Mouse (Mus musculus): Measurements from ENCODE around the gene Adamtsl3. TPM values are rescaled to one million over a fixed set of nuclear protein-coding genes. Genes with fewer than 3 reads are reported as not detected.

Adamtsl3 gene
- polyA plus RNA-seq, 1 experiment from 2014 or later: 0.14 TPM

DNA sequence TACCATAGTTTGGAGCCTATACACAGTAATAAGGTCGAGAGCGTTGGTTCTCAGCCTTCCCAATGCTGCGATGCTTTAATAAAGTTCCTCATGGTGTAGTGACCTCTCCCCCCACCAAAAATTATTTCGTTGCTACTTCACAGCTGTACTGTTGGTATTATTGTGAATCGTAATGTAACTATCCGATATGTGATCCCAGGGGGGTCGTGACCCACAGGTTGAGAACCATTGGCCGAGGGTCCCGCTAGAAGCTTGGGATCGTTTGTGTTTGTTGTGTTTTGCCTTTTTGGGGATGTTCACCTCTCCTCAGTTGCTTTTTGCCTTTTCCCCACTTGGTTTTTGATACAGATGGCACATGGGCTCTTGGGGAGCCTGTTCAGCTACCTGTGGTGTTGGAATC is 220.9 kb downstream of the Adamtsl3 start:
- Histone ChIP-seq H3K27me3 (replicated peaks; ENCODE audit: low read depth, poor library complexity, severe bottlenecking) (no peaks in the 10 kb centered on the region), H3K4me3 (no peak overlapping the region), H3K4me1 (no peaks in the 10 kb centered on the region), H3K36me3 (replicated peaks) (no peaks in the 10 kb centered on the region), H3K27ac (replicated peaks) (no peak overlapping the region), H3K9me3 (no peaks in the 10 kb centered on the region)
- WGBS: 87% methylated on average over 10 of the region's 10 CpGs
- no peak for DNase-seq (ENCODE audit: low spot score)

DNA sequence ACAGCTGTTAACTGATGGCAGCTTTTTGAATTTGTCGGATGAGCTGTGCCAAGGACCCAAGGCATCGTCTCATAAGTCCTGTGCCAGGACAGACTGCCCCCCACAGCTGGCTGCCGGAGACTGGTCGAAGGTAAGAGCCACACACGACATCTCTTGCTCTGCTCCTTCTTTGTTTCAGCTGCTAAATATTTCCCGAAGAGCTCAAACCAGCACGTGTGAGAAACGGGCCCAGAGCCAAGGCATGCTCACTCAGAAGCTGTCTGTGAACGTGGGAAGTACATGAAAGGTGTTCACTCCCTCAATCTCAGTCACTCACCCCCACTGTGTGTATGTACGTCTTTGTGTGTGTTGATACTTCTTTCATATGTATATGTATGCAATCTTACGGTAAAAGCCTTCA is 221.6 kb downstream of the Adamtsl3 start:
- Histone ChIP-seq H3K4me3 (no peak overlapping the region), H3K27me3 (replicated peaks; ENCODE audit: low read depth, poor library complexity, severe bottlenecking) (no peaks in the 10 kb centered on the region), H3K36me3 (replicated peaks) (no peaks in the 10 kb centered on the region), H3K4me1 (no peaks in the 10 kb centered on the region), H3K9me3 (no peaks in the 10 kb centered on the region), H3K27ac (replicated peaks) (no peak overlapping the region)
- WGBS: 89% methylated on average over 11 of the region's 11 CpGs
- no peak for DNase-seq (ENCODE audit: low spot score)

DNA sequence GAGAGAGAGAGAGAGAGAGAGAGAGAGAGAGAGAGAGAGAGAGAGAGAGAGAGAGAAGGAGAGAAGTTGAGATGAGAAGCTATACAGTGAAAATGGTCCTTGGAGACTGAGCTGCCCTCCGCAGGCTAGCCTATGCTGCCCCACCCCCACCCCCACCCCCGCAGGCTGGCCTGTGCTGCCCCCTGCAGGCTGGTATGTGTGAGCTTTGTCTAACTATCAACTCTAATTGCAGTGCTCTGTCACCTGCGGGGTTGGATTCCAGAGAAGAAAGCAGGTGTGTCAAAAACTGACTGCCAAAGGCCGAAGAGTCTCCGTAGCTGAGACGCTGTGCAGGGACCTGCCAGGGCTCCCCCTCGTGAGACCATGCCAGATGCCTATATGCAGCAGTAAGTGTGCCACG is 231.2 kb downstream of the Adamtsl3 start:
- WGBS: 42% methylated on average over 8 of the region's 8 CpGs
- H3K4me1 ChIP-seq: no peaks in the 10 kb centered on the region
- no peaks in the 10 kb centered on the region for H3K27me3 ChIP-seq (replicated peaks; ENCODE audit: low read depth, poor library complexity, severe bottlenecking)
- no peak overlapping the region for H3K4me3 ChIP-seq
- peak; percentile 27 for DNase-seq (ENCODE audit: low spot score)
- no peaks in the 10 kb centered on the region for H3K9me3 ChIP-seq
- no peaks in the 10 kb centered on the region for H3K36me3 ChIP-seq (replicated peaks)
- H3K27ac ChIP-seq (replicated peaks): no peak overlapping the region

GRCm38 (mm10) chr7:82567811-82568210 is 232.3 kb downstream of the Adamtsl3 start:
- H3K4me1 ChIP-seq: no peaks in the 10 kb centered on the region
- DNase-seq (ENCODE audit: low spot score): no peak
- no peak overlapping the region for H3K4me3 ChIP-seq
- no peaks in the 10 kb centered on the region for H3K9me3 ChIP-seq
- H3K27ac ChIP-seq (replicated peaks): no peak overlapping the region
- no peaks in the 10 kb centered on the region for H3K36me3 ChIP-seq (replicated peaks)
- no peaks in the 10 kb centered on the region for H3K27me3 ChIP-seq (replicated peaks; ENCODE audit: low read depth, poor library complexity, severe bottlenecking)
- WGBS: 96% methylated on average over 3 of the region's 3 CpGs

GRCm38 (mm10) chr7:82572981-82573380 is 237.5 kb downstream of the Adamtsl3 start:
- no peaks in the 10 kb centered on the region for H3K36me3 ChIP-seq (replicated peaks)
- no peak overlapping the region for H3K27ac ChIP-seq (replicated peaks)
- H3K4me3 ChIP-seq: no peak overlapping the region
- no peak for DNase-seq (ENCODE audit: low spot score)
- WGBS: 80% methylated on average over 1 of the region's 1 CpGs
- no peaks in the 10 kb centered on the region for H3K4me1 ChIP-seq
- H3K27me3 ChIP-seq (replicated peaks; ENCODE audit: low read depth, poor library complexity, severe bottlenecking): no peaks in the 10 kb centered on the region
- H3K9me3 ChIP-seq: no peaks in the 10 kb centered on the region

DNA sequence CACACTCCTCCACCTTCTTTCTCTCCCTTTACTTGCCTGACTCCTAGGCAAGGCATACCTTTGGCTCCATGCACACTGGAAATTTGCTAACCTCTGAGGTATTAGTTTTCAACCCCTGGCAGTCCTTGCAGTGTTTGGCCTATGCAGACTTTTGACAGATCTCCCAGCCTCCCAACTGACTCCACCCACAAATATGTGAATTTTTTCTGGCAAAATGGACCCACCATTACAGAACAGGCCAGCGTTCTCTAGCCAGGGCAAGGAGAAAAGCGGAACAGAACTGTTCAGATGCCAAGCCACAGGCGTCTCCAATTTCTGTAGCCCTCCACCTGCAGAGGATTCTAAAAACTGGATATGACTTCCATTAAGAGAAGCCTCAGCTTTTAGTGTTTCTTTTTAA is 244.5 kb downstream of the Adamtsl3 start:
- no peaks in the 10 kb centered on the region for H3K27me3 ChIP-seq (replicated peaks; ENCODE audit: low read depth, poor library complexity, severe bottlenecking)
- WGBS: 84% methylated on average over 3 of the region's 3 CpGs
- H3K9me3 ChIP-seq: no peaks in the 10 kb centered on the region
- no peak overlapping the region for H3K4me3 ChIP-seq
- DNase-seq (ENCODE audit: low spot score): no peak
- H3K36me3 ChIP-seq (replicated peaks): no peaks in the 10 kb centered on the region
- H3K4me1 ChIP-seq: peaks cover 15% of the 10 kb centered on the region
- H3K27ac ChIP-seq (replicated peaks): no peak overlapping the region

DNA sequence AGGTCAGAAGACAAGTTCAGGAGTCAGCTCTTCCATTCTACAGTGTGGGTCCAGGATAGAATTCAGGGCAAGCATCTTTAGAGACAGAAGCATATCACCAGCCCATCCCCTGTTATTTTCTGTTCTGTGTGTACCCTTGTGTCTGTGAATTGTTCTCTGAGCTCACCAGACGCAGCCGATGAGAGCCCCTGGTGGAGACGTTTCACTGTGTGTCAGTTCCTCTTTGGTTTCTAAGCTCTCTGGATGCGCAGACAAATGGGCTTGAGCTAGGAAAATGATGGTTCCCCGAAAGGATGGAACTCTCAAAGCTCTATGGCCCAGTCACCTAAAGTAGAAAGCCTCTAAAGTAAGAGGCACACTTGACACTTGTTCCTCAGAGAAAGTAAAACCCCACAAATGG is 246.3 kb downstream of the Adamtsl3 start:
- H3K36me3 ChIP-seq (replicated peaks): no peaks in the 10 kb centered on the region
- no peaks in the 10 kb centered on the region for H3K9me3 ChIP-seq
- DNase-seq (ENCODE audit: low spot score): no peak
- H3K27me3 ChIP-seq (replicated peaks; ENCODE audit: low read depth, poor library complexity, severe bottlenecking): no peaks in the 10 kb centered on the region
- no peak overlapping the region for H3K27ac ChIP-seq (replicated peaks)
- peaks cover 15% of the 10 kb centered on the region for H3K4me1 ChIP-seq
- 83% methylated on average over 5 of the region's 5 CpGs for WGBS
- no peak overlapping the region for H3K4me3 ChIP-seq

DNA sequence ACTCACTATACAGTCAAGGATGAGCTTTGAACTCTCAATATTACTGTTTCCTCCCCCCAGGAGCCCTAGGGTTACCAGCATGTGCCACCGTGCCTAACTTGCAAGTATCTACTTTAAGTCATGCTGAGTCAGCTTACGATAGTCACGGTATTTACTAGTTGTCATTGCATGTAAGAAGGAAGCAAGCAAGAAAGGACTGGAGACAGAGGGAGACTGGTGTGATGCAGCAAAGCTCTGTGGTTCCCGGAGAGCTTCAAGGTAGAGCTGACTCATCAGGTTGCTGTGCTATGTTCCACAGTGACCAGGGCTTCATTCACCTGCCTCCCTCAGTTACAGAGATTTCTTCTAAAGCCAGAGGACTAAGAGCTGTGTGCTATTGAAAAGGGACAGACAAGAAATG is 247.0 kb downstream of the Adamtsl3 start:
- Histone ChIP-seq H3K4me1 (peaks cover 15% of the 10 kb centered on the region), H3K36me3 (replicated peaks) (no peaks in the 10 kb centered on the region), H3K27me3 (replicated peaks; ENCODE audit: low read depth, poor library complexity, severe bottlenecking) (no peaks in the 10 kb centered on the region), H3K27ac (replicated peaks) (no peak overlapping the region), H3K4me3 (no peak overlapping the region), H3K9me3 (no peaks in the 10 kb centered on the region)
- no peak for DNase-seq (ENCODE audit: low spot score)
- WGBS: 84% methylated on average over 4 of the region's 4 CpGs

DNA sequence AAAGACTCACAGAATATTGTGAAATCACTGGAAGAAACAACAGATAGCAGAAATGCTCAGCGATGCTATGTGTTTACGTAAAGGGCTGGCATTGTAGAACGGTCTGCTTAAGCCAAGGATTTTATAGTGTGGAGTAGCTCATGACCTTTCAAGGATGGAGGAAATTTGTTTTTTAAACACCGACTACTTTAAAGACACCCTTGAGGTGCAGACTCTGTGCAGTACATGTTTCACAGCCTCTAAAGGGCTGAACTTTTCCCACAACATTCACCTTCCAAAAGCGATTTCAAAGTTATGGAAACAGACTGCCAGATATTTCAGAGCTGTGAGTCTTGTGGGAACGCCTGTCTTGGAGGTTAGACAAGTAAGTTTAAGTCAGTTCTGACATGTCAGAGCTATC is 255.4 kb downstream of the Adamtsl3 start:
- H3K9me3 ChIP-seq: no peaks in the 10 kb centered on the region
- H3K27ac ChIP-seq (replicated peaks): no peak overlapping the region
- 89% methylated on average over 6 of the region's 6 CpGs for WGBS
- H3K4me1 ChIP-seq: no peaks in the 10 kb centered on the region
- no peak overlapping the region for H3K4me3 ChIP-seq
- DNase-seq (ENCODE audit: low spot score): no peak
- H3K27me3 ChIP-seq (replicated peaks; ENCODE audit: low read depth, poor library complexity, severe bottlenecking): no peaks in the 10 kb centered on the region
- H3K36me3 ChIP-seq (replicated peaks): no peaks in the 10 kb centered on the region

DNA sequence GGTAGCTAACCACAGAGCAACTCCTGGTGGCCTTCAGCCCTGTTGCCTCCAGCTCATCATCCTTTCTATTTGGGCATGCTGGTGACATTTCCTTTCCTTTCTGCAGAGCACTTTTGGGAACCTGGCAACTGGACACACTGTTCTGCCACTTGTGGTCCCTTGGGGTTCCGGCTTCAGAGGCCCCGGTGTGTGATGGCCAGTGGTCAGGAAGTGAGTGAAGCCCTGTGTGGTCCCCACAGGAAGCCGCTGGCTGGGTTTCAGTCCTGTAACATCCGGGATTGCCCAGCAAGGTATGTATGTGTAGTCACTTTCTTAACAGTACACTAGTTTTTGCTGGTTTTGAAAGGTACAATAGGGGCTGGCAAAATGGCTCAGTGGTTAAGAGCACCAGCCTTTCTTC is 266.5 kb downstream of the Adamtsl3 start:
- 76% methylated on average over 4 of the region's 4 CpGs for WGBS
- Histone ChIP-seq H3K27me3 (replicated peaks; ENCODE audit: low read depth, poor library complexity, severe bottlenecking) (no peaks in the 10 kb centered on the region), H3K4me1 (peaks cover 10% of the 10 kb centered on the region), H3K9me3 (no peaks in the 10 kb centered on the region), H3K4me3 (no peak overlapping the region), H3K27ac (replicated peaks) (no peak overlapping the region), H3K36me3 (replicated peaks) (no peaks in the 10 kb centered on the region)
- no peak for DNase-seq (ENCODE audit: low spot score)

- no peak overlapping the region for H3K4me3 ChIP-seq
- no peak for DNase-seq (ENCODE audit: low spot score)
- no peaks in the 10 kb centered on the region for H3K27me3 ChIP-seq (replicated peaks; ENCODE audit: low read depth, poor library complexity, severe bottlenecking)
- no peaks in the 10 kb centered on the region for H3K9me3 ChIP-seq
- H3K36me3 ChIP-seq (replicated peaks): no peaks in the 10 kb centered on the region
- peaks cover 10% of the 10 kb centered on the region for H3K4me1 ChIP-seq
- WGBS: 78% methylated on average over 6 of the region's 6 CpGs
- no peak overlapping the region for H3K27ac ChIP-seq (replicated peaks)
Observed at GRCm38 (mm10) chr7:82605425-82605824, 269.9 kb downstream of the Adamtsl3 start.

- DNase-seq (ENCODE audit: low spot score): no peak
- Histone ChIP-seq H3K27ac (replicated peaks) (no peak overlapping the region), H3K36me3 (replicated peaks) (no peaks in the 10 kb centered on the region), H3K9me3 (no peaks in the 10 kb centered on the region), H3K4me3 (no peak overlapping the region), H3K27me3 (replicated peaks; ENCODE audit: low read depth, poor library complexity, severe bottlenecking) (no peaks in the 10 kb centered on the region), H3K4me1 (no peaks in the 10 kb centered on the region)
- WGBS: 61% methylated on average over 3 of the region's 3 CpGs
Observed at GRCm38 (mm10) chr7:82609629-82610028, 274.1 kb downstream of the Adamtsl3 start.

DNA sequence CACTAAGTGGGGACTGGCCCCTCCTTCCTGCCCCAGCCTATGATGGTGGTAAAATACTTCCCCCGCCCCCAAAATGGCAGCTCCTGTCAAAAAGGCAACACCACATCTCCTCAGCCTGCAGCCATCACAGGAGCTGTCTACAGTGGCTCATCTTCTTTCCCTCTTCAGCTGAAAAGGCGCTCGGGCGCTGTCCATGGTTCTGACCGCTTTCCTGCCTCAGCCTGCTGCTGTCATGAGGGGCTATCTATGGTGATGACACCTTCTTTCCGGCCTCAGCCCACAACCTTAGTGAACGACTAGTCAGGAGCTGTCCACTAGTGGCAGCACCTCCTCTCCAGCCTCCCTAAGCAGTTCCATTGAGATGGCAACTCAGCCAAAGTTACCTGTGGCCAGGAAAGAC is 289.8 kb downstream of the Adamtsl3 start:
- Histone ChIP-seq H3K9me3 (no peaks in the 10 kb centered on the region), H3K27ac (replicated peaks) (no peak overlapping the region), H3K4me1 (peaks cover 5% of the 10 kb centered on the region; the same call in 1 of the 2 replicates), H3K4me3 (no peak overlapping the region), H3K36me3 (replicated peaks) (no peaks in the 10 kb centered on the region), H3K27me3 (replicated peaks; ENCODE audit: low read depth, poor library complexity, severe bottlenecking) (no peaks in the 10 kb centered on the region)
- 15% methylated on average over 7 of the region's 7 CpGs for WGBS
- DNase-seq (ENCODE audit: low spot score): peak; percentile 80

GRCm38 (mm10) chr7:82647183-82647582 is 311.7 kb downstream of the Adamtsl3 start:
- Histone ChIP-seq H3K4me3 (no peak overlapping the region), H3K36me3 (replicated peaks) (peaks cover 5% of the 10 kb centered on the region), H3K27ac (replicated peaks) (no peak overlapping the region), H3K9me3 (no peaks in the 10 kb centered on the region), H3K4me1 (peaks cover 17% of the 10 kb centered on the region), H3K27me3 (replicated peaks; ENCODE audit: low read depth, poor library complexity, severe bottlenecking) (no peaks in the 10 kb centered on the region)
- DNase-seq (ENCODE audit: low spot score): no peak
- 88% methylated on average over 3 of the region's 3 CpGs for WGBS

All from embryonic facial prominence, embryonic 10.5 days (tissue).